Mouse (Mus musculus): Measurements from ENCODE around the gene Tfr2.
A peak's percentile ranks its signal among the peaks of the same experiment; 100 is the strongest.

The Tfr2 gene

GRCm38 (mm10) chr5:137623937-137624530, 54.4 kb downstream of the Tfr2 start:
- no peak for DNase-seq (ENCODE audit: low spot score in 2 of 2)

GRCm38 (mm10) chr5:137627991-137628390, 58.4 kb downstream of the Tfr2 start:
- DNase-seq (ENCODE audit: low spot score in 2 of 2), result no peak

- DNase-seq (ENCODE audit: low spot score in 2 of 2), result peak; percentile 98 to 100
Observed at GRCm38 (mm10) chr5:137628498-137629305, 59.1 kb downstream of the Tfr2 start, which contains the start of the genes Fbxo24, Lrch4 and Gm20605. Fbxo24 (minus strand) TSS chr5:137629002. Lrch4 (plus strand) TSS chr5:137629121. Gm20605 (plus strand) TSS chr5:137629175.

- DNase-seq (ENCODE audit: low spot score in 2 of 2), result peak in 1 of 2 experiments; percentile 62
Observed at GRCm38 (mm10) chr5:137629306-137629721, 59.7 kb downstream of the Tfr2 start.

GRCm38 (mm10) chr5:137629906-137630545, 60.4 kb downstream of the Tfr2 start:
- no peak for DNase-seq (ENCODE audit: low spot score in 2 of 2)

GRCm38 (mm10) chr5:137630602-137631001, 61.0 kb downstream of the Tfr2 start:
- DNase-seq (ENCODE audit: low spot score in 2 of 2), result no peak

GRCm38 (mm10) chr5:137631171-137631570, 61.5 kb downstream of the Tfr2 start:
- DNase-seq (ENCODE audit: low spot score in 2 of 2), result no peak

GRCm38 (mm10) chr5:137631591-137631990, 62.0 kb downstream of the Tfr2 start:
- DNase-seq (ENCODE audit: low spot score in 2 of 2), result no peak

- DNase-seq (ENCODE audit: low spot score in 2 of 2), result peak in 1 of 2 experiments; percentile 17
Observed at GRCm38 (mm10) chr5:137633397-137634084, 63.9 kb downstream of the Tfr2 start.

Data from urinary bladder, postnatal 4 days (tissue).